Mouse (Mus musculus) thymus, adult 2 months (tissue): ENCODE results near the gene Mrap.

Experiments used
- CTCF ChIP-seq: fragments of 200-500 bp; IDR thresholded peaks from 2 replicates; pipeline ENCODE4 v1.5.1; 2012; ENCODE audit warnings: mild to moderate bottlenecking, control low read depth, low read length, moderate library complexity, borderline replicate concordance; ENCODE audit not compliant: control insufficient read depth, poor library complexity, insufficient read depth; ENCODE audit errors: extremely low read depth
- POLR2A ChIP-seq: fragments of 200-500 bp; IDR thresholded peaks from 2 replicates; pipeline ENCODE4 v1.6.1; 2012; ENCODE audit warnings: mild to moderate bottlenecking, low read length, control low read depth, moderate library complexity; ENCODE audit not compliant: control insufficient read depth, poor library complexity, insufficient read depth; ENCODE audit errors: extremely low read depth

DNA sequence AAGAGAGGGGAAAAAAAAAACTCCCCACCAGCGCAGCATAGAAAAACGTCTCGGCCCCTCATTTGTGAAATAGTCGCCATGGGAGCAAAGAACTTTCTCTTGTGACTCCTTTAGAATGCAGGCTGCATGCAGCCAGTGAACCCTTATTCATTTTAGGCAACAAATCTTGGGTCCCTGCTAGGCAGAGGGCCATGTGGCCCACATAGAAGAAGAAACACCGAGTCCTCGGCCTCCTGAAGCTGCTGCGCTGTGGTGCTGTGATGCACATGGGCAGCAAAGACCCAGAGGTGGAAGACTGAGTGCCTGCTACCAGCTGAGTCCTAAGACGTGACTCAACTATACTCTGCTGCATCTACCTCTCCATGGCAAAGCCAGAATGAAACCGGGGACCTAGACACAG is 41.7 kb upstream of the Mrap start:
- TF ChIP-seq POLR2A (no peak), CTCF (no peak)
